Mouse (Mus musculus): ENCODE measurements at regions not wholly inside any gene's neighbourhood (a gene's known extent, or its start where the extent isn't known, plus 50 kb on each side); places are given as distances from the start of the nearest gene placed in this dataset.

- DNase-seq = no peak
Measured at GRCm38 (mm10) chr5:111553471-111554382, 136.6 kb downstream of the Mn1 start.

- DNase-seq = no peak
Measured at GRCm38 (mm10) chr5:111554551-111555311, 137.6 kb downstream of the Mn1 start.

- DNase-seq = no peak
Measured at GRCm38 (mm10) chr5:111555312-111555957, 138.3 kb downstream of the Mn1 start.

GRCm38 (mm10) chr5:111555981-111556380 is 138.8 kb downstream of the Mn1 start:
- peak; percentile 17 for DNase-seq

GRCm38 (mm10) chr5:111560432-111560831 is 143.3 kb downstream of the Mn1 start:
- no peak for DNase-seq

GRCm38 (mm10) chr5:111561301-111561700 is 144.1 kb downstream of the Mn1 start:
- DNase-seq = no peak

- peak; percentile 24 for DNase-seq
Measured at GRCm38 (mm10) chr5:111570826-111571225, 153.7 kb downstream of the Mn1 start.

- no peak for DNase-seq
Measured at GRCm38 (mm10) chr5:111573265-111573873, 156.2 kb downstream of the Mn1 start.

GRCm38 (mm10) chr5:111574219-111574840 is 157.2 kb downstream of the Mn1 start:
- no peak for DNase-seq

- peak; percentile 51 for DNase-seq
Measured at GRCm38 (mm10) chr5:111575376-111575775, 158.2 kb downstream of the Mn1 start.

GRCm38 (mm10) chr5:111577441-111577840 is 156.3 kb upstream of the Gm26897 start:
- no peak for DNase-seq

- no peak for DNase-seq
Measured at GRCm38 (mm10) chr5:111578088-111578487, 155.6 kb upstream of the Gm26897 start.

- DNase-seq = no peak
Measured at GRCm38 (mm10) chr5:111578977-111579727, 154.6 kb upstream of the Gm26897 start.

- no peak for DNase-seq
Measured at GRCm38 (mm10) chr5:111580870-111581771, 152.6 kb upstream of the Gm26897 start.

GRCm38 (mm10) chr5:111582004-111582403 is 151.7 kb upstream of the Gm26897 start:
- DNase-seq = no peak

GRCm38 (mm10) chr5:111590619-111591081 is 143.1 kb upstream of the Gm26897 start:
- no peak for DNase-seq

- no peak for DNase-seq
Measured at GRCm38 (mm10) chr5:111592807-111593206, 140.9 kb upstream of the Gm26897 start.

GRCm38 (mm10) chr5:111594111-111594510 is 139.6 kb upstream of the Gm26897 start:
- DNase-seq = no peak

GRCm38 (mm10) chr5:111595438-111595837 is 138.3 kb upstream of the Gm26897 start:
- DNase-seq = no peak

- no peak for DNase-seq
Measured at GRCm38 (mm10) chr5:111597733-111598132, 136.0 kb upstream of the Gm26897 start.

Data from kidney, adult 9 months (tissue).